Mouse (Mus musculus) left cerebral cortex, adult 18-20 months (tissue): Measurements from ENCODE around the gene Zfp760. TPM values are rescaled to one million over a fixed set of nuclear protein-coding genes. Genes with fewer than 3 reads are reported as not detected.

Experiments
- total RNA-seq, 2 experiments: library from RNA; stranded (reverse); gene quantifications; 2 replicates each; pipeline ENCODE4 v1.2.3; 2021

Zfp760 gene
- total RNA-seq, 2 experiments from 2014 or later: 7.3 to 7.6 TPM

Other genes starting within 250 kb of the Zfp760 start
- 1 to 10 TPM; 4.7 to 4.9 TPM for gene Zfp53, start 218.7 kb upstream of the Zfp760 start, total RNA-seq
- 1 to 10 TPM; 6.5 to 7.3 TPM for gene Zfp52, start 172.2 kb upstream of the Zfp760 start, total RNA-seq
- 10 to 100 TPM; 12.6 to 13.0 TPM for gene Zfp948, start 140.7 kb upstream of the Zfp760 start, total RNA-seq
- gene Zfp983, start 57.1 kb upstream of the Zfp760 start, total RNA-seq: 10 to 100 TPM; 13.2 TPM
- 1 to 10 TPM; 6.2 to 7.2 TPM for gene Gm10226, start 15.9 kb upstream of the Zfp760 start, total RNA-seq
- gene Zfp229, start 23.1 kb downstream of the Zfp760 start, total RNA-seq: 1 to 10 TPM; 2.9 to 3.0 TPM
- gene Zfp820, start 138.0 kb downstream of the Zfp760 start, total RNA-seq: under 1 TPM; 0.67 to 0.94 TPM
- gene Zfp995, start 202.2 kb downstream of the Zfp760 start, total RNA-seq: 1 to 10 TPM; 4.1 to 5.5 TPM